Mouse (Mus musculus) right cerebral cortex, postnatal 36 days (tissue): ENCODE data around the gene Poc1b.
"Not testable (repeated sequence)": the region's sequence is repeated elsewhere in the genome, so short reads cannot be mapped to it uniquely, and the experiment has no call there.

Source experiments
- DNase-seq, 2 experiments: peaks; one replicate each; pipeline ENCODE4 v3.0.0; 2022; ENCODE audit warnings: low spot score in 2 of 2, mixed read lengths in 1 of 2

Gene Poc1b

DNA sequence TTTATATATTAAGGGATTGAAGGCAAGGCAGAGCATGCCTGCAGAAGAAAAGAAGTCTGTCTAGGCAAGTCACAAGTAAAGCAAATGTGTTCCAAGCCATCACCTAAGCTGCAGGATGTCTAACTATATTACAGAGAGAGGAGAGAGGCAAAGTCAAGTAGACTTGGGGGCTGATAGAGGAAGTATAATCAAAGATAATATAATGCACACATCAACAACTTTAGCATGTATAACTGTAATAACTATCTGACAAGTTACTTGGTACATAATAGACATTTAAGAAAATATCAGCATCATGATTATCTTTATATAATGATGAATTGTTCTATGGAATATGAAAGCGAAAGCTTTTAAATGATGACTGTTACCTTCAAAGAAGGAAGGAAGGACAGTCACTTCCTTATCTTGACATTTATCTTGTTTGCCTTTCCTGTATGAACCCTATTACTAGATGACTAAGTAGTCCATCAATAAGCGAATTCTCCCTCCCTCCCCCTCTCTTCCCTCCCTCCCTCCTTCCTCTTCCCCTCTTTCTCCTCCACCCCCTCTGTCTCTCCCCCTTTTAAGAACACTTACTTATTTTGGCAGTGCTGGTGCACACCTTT lies 87.7 kb downstream of the Poc1b start:
- DNase-seq: no peak

DNA sequence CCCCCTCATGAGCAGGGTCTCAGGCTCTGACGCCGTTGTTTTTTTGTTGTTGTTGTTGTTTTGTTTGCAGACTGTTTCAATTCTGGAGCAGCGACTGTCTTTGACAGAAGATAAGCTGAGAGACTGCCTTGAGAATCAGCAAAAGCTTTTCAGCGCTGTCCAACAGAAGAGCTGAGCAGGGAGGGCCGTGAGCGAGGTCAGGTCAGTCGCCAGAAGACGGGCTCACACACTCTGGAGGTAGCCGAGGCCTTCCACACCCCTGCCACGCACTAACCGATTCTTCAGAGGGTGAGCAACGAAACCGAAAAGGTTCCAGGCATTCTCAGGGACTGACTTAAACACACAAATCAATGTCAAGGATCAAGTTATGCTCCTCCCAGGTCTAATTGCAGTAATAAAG lies 89.7 kb downstream of the Poc1b start:
- DNase-seq: no peak

DNA sequence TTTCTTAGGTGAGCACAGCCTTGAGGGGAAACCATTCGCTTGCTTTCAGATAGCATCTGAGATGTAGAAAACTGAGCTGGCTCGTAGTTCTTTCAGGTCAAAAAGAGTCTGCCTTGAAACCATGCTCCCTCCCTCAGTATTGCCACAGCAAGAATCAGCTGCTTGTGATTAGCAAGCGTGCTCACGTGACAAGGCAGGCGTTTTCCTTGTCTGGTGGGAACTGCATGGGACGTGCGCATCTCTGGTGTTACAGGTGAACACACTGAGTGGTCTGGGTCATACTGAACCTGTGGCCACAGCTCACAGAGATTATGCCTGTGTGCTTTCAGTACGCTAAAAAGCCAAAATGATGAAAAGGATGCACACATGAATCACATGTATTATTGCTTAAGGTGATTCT lies 90.3 kb downstream of the Poc1b start:
- DNase-seq: no peak

DNA sequence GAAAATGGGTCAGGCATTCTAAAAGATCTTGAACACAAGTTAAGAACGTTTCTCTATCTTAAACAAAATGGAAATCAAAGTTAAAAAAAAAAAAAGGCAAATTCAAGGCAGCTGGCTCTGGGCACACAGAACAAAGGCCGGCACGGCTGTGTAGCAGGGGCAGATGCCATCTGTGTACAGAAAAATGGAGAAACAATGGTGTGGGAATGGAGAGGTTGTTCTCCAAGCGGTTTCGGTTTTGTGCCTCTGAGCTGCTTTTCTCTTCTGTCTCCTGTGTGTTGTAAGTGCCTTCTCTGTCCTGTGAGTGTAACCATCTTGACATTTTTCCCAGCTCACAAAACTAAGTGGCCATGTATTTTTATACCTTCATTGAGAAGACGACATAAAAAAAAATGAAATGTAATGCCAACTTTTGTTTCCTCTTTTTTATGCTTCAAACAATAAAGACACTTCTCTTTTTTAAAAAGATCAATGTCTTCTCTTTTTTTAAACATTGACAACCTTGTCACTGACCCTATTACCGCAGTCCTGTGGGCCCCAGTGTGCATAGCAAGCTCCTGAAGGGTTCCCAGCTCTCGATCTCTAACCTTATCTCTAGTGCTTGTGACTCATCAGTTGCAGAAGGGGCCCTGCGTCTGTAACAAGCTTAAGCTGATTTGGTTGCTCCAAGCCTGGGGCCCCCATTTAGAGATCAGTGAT lies 90.9 kb downstream of the Poc1b start:
- no peak for DNase-seq

DNA sequence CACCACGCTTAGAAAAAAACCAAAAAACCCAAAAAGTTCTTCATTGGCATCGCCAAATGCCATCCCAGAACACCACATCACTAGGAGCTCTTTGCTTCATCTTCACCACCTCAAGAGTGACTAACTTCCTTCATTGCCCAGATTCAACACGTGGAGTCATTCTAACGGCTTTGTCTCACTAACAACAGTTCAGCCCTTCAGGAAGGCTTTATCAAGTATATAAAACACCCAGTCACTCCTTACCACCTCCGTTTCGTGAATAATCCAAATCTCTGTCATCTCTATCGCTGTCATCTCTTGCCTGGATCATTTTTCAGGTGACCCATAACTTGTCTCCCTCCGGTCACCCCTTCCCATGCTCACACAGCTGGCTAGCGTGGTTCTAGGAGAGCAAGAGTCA lies 92.1 kb downstream of the Poc1b start:
- no peak for DNase-seq

DNA sequence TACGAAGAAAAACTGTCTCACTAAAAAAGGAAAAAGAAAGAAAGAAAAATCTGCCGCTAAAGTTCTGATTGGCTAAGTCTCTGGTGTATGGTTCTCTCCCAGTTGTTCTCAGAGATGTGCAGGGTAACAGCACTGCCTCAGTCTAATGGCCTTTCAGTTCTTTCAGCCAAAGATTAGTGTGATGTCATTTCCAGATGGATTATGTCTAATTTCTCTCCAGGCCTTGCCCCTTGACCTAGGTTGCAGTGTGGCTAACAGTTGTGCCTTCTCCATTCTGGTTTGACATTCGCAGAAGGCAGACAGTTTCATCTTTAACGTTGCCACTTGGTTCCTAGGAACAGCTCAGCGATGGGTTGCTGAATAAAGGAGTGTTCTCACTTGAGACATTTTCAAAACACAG lies 94.1 kb downstream of the Poc1b start:
- DNase-seq: no peak

DNA sequence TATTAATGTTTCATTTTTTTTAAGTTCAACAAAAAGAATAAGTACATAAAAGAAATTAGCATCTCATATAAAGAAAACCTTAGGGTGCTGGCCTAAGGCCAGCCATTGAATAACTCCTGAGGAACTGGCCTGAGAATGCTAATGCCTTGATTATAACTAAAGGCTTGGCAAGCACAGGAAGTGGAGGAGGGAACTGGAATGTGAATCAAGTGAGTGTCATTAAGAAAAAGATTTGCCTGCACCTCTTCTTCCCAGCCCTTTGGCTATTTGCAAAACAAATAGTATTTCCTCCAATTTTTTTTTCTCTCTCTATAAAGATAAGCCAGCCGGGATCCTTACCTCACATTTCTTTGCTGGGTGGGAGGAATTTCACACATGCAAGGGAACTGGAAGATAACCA lies 95.0 kb downstream of the Poc1b start:
- no peak for DNase-seq

DNA sequence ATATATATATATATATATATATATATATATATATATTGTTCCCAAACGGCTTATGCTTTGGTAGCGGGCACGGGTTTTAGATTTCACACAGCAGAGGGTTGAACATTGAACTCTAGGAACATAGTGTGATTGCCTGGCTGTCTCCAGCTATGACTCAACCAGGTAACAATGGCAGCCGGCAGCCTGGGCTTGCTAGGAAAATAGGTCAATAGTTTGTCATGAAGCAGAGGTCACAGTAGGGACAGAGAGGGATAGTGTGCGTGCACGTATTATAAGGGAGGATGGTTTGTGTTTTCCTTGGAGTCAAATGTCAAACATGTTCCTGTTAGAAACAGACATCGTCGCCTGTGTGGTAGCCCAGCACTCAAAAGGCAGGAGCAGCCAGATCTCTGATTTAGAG lies 95.5 kb downstream of the Poc1b start:
- no peak for DNase-seq

DNA sequence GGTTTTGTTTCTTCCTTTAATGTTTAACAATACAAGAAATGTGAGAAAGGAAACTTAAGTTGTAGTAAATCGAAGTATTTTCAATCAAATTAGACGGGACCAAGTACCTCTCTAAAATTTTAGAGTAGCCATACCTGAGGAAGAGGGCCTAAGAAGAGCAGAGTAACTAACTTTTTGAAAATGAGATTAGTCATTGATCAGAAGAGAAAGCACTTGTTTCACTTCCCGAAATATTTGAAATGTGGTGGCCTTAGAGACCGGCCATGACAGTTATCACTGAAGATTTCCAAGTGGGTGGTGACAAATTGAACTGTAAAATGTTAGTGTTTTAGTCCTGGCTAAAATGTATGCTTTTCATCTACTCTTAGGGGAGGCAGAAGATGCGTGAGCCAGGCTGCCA lies 96.3 kb downstream of the Poc1b start:
- DNase-seq: no peak

DNA sequence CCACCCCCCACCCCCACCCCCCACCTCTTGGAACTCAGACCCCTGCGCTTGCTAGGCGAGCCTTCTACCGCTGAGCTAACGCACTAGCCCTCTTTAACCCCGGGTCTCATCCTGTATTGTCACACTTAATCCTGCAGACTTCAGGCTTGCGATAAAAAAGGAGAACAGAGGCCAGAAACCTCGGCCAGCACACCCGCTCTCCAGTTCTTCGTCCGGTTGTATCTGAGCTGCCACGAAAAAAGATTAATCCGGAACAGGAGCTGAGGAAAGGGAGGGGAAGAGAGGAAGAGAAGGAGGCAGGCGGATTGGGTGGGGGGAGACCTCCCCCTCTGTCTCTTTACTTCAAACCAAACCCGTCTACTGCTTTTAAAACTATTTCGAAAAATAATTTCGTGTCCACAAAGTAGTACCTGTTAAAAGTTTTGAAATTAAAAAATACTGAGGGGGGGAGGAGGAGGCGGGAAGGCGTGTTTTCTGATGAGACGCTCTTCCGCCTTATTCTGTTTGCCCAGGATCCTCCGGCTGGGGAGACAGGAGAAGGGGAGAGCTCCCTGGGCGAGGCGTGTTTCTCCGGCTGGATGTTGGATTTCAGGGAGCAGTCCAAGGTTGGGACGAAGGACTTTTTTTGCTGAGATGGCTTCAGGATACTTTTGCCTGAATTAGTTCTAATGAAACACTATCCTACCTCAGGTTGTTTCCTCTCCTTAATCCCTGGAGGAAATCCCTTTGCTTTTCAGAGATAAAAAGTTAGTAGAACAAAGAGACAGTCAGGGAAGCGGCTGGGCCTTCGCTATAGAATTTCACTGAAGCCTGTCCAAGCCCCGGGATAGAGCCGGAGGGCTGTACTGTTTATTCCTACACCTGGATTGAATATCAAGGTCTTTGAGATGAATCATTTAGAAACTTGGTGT lies 97.0 kb downstream of the Poc1b start:
- DNase-seq: no peak

DNA sequence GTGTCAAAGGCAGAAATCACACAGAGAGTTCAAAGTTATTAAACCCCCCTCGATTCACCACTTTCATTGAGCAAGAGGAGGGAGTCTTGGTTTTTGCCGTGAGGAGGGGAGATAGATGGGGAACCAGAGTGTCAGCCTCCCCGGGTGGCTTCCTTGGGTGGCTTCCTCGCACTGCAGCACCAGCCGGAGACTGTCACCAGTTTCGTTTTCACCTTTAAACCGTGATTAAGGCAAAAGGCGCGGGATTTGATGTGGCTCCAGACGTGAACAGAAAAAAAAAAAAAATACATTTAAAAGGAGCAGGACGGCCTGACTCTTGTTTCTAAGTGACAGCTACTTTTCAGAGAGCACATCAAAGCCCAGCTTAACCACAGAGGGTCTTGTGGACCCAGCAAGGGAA lies 97.7 kb downstream of the Poc1b start:
- no peak for DNase-seq

DNA sequence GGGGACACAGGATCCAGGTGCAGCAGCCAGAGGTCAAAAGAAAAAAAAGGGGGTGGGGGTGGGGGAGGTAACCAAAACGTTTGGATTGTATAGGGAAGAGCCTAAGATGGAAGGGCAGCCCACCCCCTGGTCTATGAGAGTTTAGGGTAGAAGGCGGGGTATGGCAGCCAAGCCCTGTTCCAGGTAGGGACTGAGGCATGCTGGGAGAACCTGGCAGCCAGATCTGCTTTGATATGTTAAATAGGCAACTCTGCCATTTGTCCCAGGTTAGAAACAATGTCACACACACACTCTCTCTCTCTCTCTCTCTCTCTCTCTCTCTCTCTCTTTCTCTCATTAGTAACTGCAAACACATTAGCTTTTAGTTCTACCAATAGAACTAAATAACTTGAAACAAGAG lies 100.3 kb downstream of the Poc1b start:
- DNase-seq: no peak

DNA sequence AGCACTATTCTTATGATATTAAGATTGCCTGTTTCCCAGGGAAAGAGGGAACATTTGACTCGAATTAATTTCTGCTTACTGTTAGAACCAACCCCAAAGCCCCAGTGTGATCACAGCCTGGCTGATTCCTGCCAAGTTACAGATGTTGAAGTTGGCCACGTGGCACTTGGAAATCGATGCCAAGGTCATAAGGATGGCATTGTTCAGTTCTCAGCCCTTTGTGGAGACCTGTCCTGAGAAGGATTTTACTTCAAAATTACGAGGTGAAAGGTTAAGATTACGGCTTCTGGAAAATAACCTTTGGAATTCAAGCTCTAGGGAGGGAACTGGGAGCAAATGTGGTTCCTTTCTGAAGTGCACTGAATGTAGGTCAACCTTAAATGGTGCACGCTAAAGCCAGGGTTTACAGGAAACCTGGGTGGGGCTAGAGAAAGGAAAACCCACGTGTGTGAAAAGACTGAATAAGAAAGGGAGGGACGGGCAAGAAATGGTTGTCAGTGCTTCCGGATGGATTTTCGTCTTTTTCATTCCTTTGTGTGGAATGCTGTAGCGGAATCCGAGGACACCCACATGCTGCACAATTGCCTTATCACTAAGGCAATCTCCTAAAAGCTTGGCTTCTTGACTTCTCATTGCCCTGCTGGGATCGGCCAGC lies 102.4 kb downstream of the Poc1b start:
- DNase-seq: no peak

DNA sequence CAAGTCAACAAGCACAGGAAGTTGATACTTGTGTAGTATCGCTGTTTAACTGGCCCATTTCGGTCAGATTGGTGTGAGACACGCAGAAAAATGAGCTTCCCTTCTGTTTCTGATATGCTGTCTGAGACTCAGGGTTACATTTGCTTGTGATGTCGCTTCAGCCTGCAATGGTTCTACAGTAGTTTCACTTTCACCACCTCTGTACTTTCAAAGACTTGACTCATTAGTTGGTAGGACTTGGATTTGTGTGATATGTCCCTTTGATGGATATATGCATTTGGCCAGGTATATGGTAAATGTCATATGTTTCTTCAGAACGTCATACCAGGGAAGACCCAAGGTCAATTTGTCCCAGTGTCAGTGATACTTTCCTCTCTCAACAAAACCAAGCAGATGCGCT lies 104.2 kb downstream of the Poc1b start:
- DNase-seq: no peak

DNA sequence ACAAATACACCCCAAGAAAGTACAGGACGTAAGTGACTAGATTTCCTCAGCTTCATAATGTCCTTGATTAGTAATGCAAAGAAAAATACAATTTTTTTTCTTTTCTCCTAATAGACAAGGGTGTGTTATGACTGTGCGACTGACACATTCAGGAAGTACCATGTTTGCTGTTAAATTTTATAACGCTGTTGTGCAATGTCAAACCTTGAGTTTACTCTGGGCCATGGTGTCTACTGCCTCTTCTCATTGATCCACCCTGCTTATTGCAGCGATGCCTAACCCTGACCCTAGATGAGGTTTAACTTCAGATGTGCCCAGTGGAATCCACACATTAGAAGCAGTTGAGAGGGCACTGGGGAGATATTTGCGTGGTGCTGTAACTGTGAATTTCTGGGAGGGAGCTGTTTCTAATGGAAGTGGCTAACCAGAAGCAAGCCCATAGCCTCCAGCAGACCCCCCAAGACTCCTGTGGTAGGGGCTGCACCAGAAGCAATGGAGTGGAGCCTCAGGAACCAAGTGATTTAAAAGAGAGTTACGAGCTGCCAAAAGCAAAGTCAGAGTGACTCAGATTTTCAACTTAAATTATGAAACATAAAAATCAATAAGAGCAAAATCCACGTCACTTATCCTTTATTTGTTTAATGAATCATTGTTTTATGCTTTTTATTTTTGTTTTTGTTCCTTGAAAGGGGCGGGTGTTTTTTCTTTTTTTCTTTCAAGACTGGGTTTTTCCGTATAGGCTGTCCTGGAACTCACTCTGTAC lies 104.8 kb downstream of the Poc1b start:
- no peak for DNase-seq

DNA sequence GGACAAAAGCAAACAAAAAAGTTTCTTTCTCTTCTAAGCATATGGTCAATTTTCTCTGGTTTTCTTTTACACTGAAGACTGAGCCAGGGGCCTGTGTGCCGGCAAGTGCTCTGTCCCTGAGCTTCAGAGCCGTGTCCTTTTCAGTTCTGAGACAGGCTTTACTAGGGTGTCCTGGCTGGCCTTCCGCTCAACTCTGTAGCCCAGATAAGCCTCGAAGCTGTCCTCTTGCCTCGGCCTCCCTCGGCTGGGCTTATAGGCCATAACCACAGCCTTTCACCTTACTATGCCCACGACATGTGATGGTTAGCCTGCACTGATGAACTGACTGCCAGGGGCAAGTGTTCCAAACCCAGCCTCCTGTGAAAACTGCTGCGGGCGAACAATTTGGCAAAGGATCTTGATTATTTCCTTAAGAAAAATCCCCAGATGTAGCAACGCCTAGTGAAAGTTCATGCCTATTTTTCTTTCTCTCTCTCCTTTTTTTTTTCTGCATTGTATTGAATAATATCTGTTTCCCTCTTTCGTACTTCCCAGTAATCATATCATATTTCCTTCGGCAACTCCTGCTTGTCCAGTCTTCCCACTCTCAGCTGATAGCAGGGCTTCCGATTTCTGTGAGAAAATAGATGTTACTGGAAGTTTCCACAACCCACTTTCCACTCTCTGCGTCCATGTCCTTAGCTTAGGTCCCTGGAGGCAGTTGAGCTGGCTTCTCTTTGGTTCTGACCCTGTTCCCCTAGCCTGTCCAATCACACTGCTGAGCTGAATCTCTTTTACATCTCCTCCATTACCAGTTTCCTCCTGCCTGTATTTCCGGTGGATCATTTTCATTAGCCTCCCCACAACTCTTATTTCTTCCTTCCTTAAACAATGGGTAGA lies 107.8 kb downstream of the Poc1b start:
- no peak for DNase-seq

DNA sequence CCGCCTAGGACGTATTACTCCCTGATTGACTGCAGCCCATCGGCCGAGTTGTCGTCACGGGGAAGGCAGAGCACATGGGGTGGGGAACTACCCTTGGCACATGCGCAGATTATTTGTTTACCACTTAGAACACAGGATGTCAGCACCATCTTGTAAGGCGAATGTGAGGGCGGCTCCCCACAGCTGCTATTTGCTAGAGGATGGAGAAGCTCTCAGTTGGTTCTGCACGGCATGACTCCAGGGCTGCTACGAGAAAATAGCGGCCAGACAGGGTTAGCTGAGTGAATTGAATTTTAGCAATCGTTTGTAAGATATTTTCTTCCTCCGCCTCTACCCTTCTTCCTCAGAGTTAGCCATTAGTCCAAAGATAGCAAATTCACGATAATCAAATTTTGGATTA lies 109.7 kb downstream of the Poc1b start:
- not testable (repeated sequence) for DNase-seq

DNA sequence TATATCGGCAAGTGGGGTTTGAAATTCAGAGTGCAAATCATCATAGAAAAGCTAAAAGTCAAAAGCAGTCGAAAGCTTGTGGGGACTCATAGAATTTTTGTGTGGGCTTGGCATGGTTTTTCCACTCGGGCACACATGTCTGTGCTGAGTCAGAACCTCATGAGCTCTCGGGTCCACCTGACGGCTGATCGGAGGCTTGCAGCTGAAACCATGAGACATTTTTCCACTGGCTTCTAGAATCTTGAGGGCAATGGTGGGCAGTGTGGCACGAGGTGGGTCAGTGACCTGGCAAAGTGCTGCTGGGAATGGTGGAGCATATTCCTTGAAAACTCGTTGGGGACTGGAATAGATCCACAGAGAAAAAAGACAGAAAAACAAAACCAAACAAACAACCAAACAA lies 114.7 kb downstream of the Poc1b start:
- DNase-seq: no peak

DNA sequence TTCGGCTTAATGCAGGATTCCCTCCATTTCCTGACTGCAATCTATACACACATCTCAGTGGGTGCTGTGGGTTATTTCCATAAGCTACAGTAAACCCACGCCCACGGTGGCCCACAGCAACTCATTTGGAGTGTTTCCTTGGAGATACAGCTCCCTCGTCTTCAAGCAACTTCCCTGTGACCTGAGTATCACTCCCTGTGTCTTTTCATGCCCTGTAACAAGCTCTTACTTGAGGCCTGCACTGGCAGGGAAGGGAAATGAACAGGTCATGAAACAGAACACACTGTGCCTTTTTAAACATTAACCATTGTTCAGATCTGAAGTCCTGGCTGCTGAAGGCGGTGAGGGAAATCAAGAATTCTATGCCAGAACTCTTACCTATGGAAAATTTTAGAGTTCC lies 115.9 kb downstream of the Poc1b start:
- DNase-seq: peak; percentile 36 to 59

DNA sequence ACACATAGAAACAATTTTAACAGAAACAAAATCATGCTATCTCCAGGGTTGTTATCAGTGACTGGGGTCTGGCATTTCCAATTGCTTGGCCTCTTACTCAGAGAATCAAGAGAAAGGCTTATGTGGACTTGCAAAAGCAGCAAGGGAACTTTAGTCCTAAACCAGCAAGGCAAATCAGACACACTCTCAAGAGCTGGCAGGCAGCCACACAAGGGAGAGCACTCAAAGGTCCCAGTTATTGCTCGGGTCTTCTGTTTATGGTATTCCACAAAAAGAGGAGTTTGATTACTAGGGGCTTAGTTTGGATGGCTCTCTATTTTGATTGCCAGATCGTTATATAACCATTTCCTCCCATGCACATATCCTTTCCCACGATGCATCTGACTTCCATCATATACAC lies 117.4 kb downstream of the Poc1b start:
- no peak for DNase-seq

DNA sequence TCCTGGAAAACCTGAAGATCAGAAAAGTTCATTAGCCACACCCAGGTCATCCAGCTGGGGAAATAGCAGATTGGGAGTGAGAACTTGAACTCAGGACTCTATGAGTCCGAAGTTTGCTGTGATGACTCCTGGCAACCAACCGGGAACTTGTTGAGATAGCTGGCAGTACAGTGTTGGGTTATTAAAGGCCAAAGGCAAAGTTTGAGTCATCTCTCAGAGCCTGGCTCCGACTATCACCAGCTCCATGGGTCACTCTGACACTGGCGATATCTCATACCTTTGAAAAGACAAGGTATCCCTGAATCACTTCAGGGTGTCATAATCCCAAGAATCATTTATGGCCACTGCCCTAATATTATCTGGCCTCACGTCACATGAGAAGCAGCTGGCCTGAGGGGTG lies 119.9 kb downstream of the Poc1b start:
- DNase-seq: no peak
